Mouse (Mus musculus): Measurements from ENCODE around the gene Mto1. TPM values are rescaled to one million over a fixed set of nuclear protein-coding genes. Genes with fewer than 3 reads are reported as not detected.

Gene Mto1
- polyA plus RNA-seq, 1 experiment from 2014 or later: 22.1 TPM

DNA sequence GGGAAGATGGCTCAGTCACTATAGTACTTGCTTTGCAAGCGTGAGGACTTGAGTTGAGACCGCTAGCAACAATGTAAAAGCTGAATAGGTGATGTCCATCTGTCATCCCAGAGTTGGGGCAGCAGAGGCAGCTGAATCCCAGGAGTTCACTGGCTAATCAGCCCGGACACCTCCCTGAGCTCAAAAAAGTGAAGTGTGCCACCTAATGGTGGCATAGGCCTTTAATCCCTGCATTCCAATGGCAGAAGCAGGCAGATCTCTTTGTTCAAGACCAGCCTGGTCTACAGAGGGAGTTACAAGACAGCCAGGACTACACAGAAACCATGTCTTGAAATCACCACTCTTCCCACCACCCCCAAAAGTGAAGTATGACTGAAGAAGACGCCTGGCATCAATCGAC is 15.5 kb upstream of the Mto1 start:
- no peak overlapping the region for H3K27ac ChIP-seq (replicated peaks; ENCODE audit: low read depth, low read length)
- no peak overlapping the region for H3K4me3 ChIP-seq (ENCODE audit: low read depth, low read length)
- H3K4me2 ChIP-seq (ENCODE audit: low read depth, low read length): no peak overlapping the region
- H3K36me3 ChIP-seq (ENCODE audit: control insufficient read depth, insufficient read depth, low read length): no peaks in the 10 kb centered on the region
- H3K4me1 ChIP-seq (ENCODE audit: control insufficient read depth, insufficient read depth, low read length): no peaks in the 10 kb centered on the region
- DNase-seq (ENCODE audit: low spot score) (no peak), ATAC-seq (ENCODE audit: low read depth) (no peak)
- no peak overlapping the region for H3K9ac ChIP-seq (ENCODE audit: low read depth, low read length)
- whole genome bisulfite sequencing: 84% methylated on average over 5 of the region's 5 CpGs
- H3K27me3 ChIP-seq (replicated peaks; ENCODE audit: control insufficient read depth, insufficient read depth, low read length): no peaks in the 10 kb centered on the region
- H3K9me3 ChIP-seq (ENCODE audit: control insufficient read depth, low read length): no peaks in the 10 kb centered on the region

DNA sequence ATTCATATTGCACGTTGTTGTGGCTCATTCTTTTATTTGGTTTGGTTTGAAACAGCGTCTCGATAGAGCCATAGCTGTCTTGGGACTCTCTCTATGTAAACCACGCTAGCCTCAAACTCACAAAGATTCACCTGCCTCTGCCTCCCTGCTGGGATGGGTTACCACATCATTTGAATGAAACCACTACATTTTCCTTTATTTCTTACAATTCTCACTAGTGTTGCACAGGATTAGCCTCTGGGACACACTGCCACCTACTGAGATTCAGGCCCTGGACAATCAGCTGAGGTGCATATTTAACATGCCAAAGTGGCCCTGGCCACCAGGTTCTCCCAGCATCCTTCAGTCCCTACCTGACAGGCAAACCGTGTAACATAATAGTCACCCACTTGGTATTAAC is 8.6 kb upstream of the Mto1 start:
- 66% methylated on average over 5 of the region's 5 CpGs for WGBS
- H3K36me3 ChIP-seq (ENCODE audit: control insufficient read depth, insufficient read depth, low read length): no peaks in the 10 kb centered on the region
- no peak overlapping the region for H3K9ac ChIP-seq (ENCODE audit: low read depth, low read length)
- peaks cover 6% of the 10 kb centered on the region; the same call in 1 of the 2 replicates for H3K4me1 ChIP-seq (ENCODE audit: control insufficient read depth, insufficient read depth, low read length)
- ATAC-seq (ENCODE audit: low read depth): no peak
- no peak overlapping the region for H3K4me3 ChIP-seq (ENCODE audit: low read depth, low read length)
- H3K4me2 ChIP-seq (ENCODE audit: low read depth, low read length): no peak overlapping the region
- no peak overlapping the region for H3K27ac ChIP-seq (replicated peaks; ENCODE audit: low read depth, low read length)
- H3K9me3 ChIP-seq (ENCODE audit: control insufficient read depth, low read length): no peaks in the 10 kb centered on the region
- peaks cover 49% of the 10 kb centered on the region for H3K27me3 ChIP-seq (replicated peaks; ENCODE audit: control insufficient read depth, insufficient read depth, low read length)
- no peak for DNase-seq (ENCODE audit: low spot score)

DNA sequence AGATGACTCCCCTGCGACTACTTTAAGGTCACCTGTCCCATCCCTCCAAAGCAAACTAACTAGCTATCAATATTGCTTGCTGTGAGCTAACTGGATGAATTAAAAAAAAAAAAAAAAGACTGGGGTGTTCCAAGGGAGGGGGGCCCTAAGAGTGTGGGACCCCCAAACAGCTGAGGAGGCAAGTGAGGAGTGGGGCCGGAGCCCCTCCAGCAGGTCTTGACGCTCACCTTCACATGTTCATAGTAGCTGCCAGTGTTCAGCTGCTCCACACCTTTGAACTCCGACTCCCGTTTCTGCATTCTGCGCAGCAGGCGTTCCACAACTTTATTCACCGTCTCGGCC is 5.8 kb upstream of the Mto1 start:
- WGBS: under 1% methylated on average over 9 of the region's 9 CpGs
- Histone ChIP-seq H3K4me1 (ENCODE audit: control insufficient read depth, insufficient read depth, low read length) (peaks cover 6% of the 10 kb centered on the region; the same call in 1 of the 2 replicates), H3K9me3 (ENCODE audit: control insufficient read depth, low read length) (no peaks in the 10 kb centered on the region), H3K9ac (ENCODE audit: low read depth, low read length) (peak overlapping the region; percentile 68), H3K27me3 (replicated peaks; ENCODE audit: control insufficient read depth, insufficient read depth, low read length) (peaks cover 70% of the 10 kb centered on the region), H3K4me2 (ENCODE audit: low read depth, low read length) (peak overlapping the region; percentile 86), H3K4me3 (ENCODE audit: low read depth, low read length) (peak overlapping the region; percentile 59), H3K27ac (replicated peaks; ENCODE audit: low read depth, low read length) (no peak overlapping the region), H3K36me3 (ENCODE audit: control insufficient read depth, insufficient read depth, low read length) (no peaks in the 10 kb centered on the region)
- DNase-seq (ENCODE audit: low spot score) (peak; percentile 14), ATAC-seq (ENCODE audit: low read depth) (peak; percentile 23; the same call in 1 of the 2 replicates)

DNA sequence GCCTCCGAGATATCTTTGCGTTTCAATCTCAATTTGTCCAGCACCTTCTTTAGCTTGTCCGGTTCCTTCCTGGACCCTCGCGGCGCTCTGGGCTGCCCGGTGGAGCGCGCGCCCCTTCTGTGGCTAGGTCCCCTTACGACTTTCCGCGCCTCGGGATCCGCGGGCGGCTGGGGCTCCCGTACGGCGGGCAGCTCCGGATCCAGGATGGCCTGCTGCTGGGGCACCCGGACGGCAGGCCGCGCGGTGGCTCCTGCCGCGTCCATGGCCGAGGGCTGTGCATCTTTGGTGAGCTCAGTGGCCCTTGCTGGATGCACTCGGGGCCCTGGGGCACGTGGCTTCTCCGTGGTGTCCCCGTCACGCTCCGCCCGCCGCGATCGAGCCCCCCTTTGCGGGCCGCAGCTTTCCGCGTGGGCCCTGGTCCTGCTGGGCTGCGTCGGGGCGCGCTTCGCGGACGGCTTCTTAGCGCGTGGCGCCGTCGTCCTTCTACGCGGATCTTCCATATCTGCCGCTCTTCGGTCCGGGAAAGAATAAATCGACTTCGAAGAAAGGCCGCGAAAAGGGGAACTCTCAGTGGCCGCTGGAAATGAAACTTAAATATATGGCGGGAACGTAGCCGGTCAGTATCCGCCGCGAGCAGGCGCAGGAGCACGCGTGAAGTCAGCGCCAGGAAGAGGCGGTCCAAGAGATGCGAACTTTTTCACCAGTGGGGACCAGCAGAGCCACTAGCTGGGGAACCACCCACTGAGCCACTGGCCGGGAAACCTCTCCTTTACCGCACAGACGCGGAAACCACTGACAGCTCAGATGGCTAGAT is 5.2 kb upstream of the Mto1 start, which contains the start of gene Cgas:
TSS of gene Cgas (minus strand) at position 659 of the 814 bp plus-strand sequence.
- under 1% methylated on average over 66 of the region's 81 CpGs for WGBS
- DNase-seq (ENCODE audit: low spot score): peak; percentile 77
- peaks cover 6% of the 10 kb centered on the region; the same call in 1 of the 2 replicates for H3K4me1 ChIP-seq (ENCODE audit: control insufficient read depth, insufficient read depth, low read length)

DNA sequence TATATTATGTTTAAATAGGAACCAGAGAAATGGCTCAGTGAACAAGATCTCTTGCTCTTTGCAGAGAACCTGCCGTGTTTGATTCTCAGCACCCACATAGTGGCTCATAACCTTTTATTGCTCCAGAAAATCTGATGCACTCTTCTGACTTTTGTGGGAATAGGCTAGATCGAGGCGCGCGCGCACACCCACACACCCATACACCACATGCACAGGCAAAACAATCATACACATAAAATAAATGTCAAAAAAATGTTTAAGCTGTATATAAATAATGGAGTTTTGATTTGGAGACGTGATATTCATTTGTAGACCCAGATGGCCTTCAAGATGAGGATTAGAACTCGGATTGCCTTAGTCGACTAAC is 419 bp upstream of the Mto1 start:
- WGBS: 33% methylated on average over 9 of the region's 9 CpGs
- Histone ChIP-seq H3K27ac (replicated peaks; ENCODE audit: low read depth, low read length) (no peak overlapping the region), H3K4me1 (ENCODE audit: control insufficient read depth, insufficient read depth, low read length) (peaks cover 6% of the 10 kb centered on the region), H3K4me3 (ENCODE audit: low read depth, low read length) (peak overlapping the region; percentile 98), H3K36me3 (ENCODE audit: control insufficient read depth, insufficient read depth, low read length) (peaks cover 17% of the 10 kb centered on the region), H3K9me3 (ENCODE audit: control insufficient read depth, low read length) (no peaks in the 10 kb centered on the region), H3K27me3 (replicated peaks; ENCODE audit: control insufficient read depth, insufficient read depth, low read length) (peaks cover 39% of the 10 kb centered on the region), H3K9ac (ENCODE audit: low read depth, low read length) (peak overlapping the region; percentile 91), H3K4me2 (ENCODE audit: low read depth, low read length) (peak overlapping the region; percentile 58)
- DNase-seq (ENCODE audit: low spot score) (no peak), ATAC-seq (ENCODE audit: low read depth) (peak; percentile 34; the same call in 1 of the 2 replicates)

More for the DNA sequence above, 5.2 kb upstream of the Mto1 start, which contains the start of gene Cgas:
- peak; percentile 53 for ATAC-seq (ENCODE audit: low read depth)
- H3K36me3 ChIP-seq (ENCODE audit: control insufficient read depth, insufficient read depth, low read length): no peaks in the 10 kb centered on the region
- peak within 1 kb of the TSS; percentile 68 for H3K9ac ChIP-seq (ENCODE audit: low read depth, low read length)
- H3K9me3 ChIP-seq (ENCODE audit: control insufficient read depth, low read length): no peaks in the 10 kb centered on the region
- peaks cover 70% of the 10 kb centered on the region for H3K27me3 ChIP-seq (replicated peaks; ENCODE audit: control insufficient read depth, insufficient read depth, low read length)
- peak within 1 kb of the TSS; percentile 86 for H3K4me2 ChIP-seq (ENCODE audit: low read depth, low read length)
- peak within 1 kb of the TSS; percentile 59 for H3K4me3 ChIP-seq (ENCODE audit: low read depth, low read length)
- no peak within 1 kb of the TSS for H3K27ac ChIP-seq (replicated peaks; ENCODE audit: low read depth, low read length)

DNA sequence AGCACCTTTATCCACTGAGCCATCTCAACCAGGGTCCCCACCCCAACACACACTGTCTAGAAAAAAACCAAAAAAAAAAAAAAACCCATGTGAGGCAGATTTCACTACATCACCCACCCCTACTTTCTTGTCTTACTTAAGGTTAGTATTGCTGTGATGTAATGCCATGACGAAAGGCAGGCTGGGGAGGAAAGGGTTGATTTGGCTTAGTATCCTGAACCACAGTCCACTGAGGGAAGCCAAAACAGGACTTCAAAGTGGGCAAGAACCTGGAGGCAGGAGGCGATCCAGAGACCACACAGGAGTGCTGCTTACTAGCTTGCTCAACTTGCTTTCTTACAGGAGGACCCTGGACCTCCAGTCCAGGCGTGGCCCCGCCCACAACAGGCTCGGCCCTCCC is 2.4 kb downstream of the Mto1 start:
- WGBS: 70% methylated on average over 3 of the region's 5 CpGs
- no peak overlapping the region for H3K27ac ChIP-seq (replicated peaks; ENCODE audit: low read depth, low read length)

DNA sequence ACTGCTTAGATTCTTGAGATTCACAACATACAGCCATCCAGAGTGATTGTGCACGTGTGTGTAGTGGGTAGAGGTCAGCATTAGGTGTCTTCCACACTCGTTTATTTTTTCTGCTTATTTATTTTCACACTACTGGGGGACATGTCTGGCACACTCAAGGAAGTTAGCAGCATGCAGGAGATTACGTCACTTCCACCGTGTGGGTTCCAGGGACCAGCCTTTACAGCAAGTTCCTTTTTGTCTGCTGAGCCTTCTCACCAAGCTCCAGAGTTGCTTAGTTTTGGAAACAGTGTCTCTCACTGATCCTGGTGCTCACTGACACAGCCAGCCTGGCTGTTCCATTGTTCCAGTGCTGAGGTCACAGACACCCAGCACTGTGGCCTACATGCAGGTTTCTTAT is 3.4 kb downstream of the Mto1 start:
- Histone ChIP-seq H3K4me2 (ENCODE audit: low read depth, low read length) (no peak overlapping the region), H3K9ac (ENCODE audit: low read depth, low read length) (no peak overlapping the region), H3K9me3 (ENCODE audit: control insufficient read depth, low read length) (no peaks in the 10 kb centered on the region), H3K27me3 (replicated peaks; ENCODE audit: control insufficient read depth, insufficient read depth, low read length) (peaks cover 4% of the 10 kb centered on the region; the same call in 1 of the 2 replicates), H3K36me3 (ENCODE audit: control insufficient read depth, insufficient read depth, low read length) (peaks cover 37% of the 10 kb centered on the region), H3K4me1 (ENCODE audit: control insufficient read depth, insufficient read depth, low read length) (peaks cover 5% of the 10 kb centered on the region), H3K27ac (replicated peaks; ENCODE audit: low read depth, low read length) (no peak overlapping the region), H3K4me3 (ENCODE audit: low read depth, low read length) (no peak overlapping the region)
- DNase-seq (ENCODE audit: low spot score): no peak
- 84% methylated on average over 4 of the region's 4 CpGs for WGBS
- ATAC-seq (ENCODE audit: low read depth): no peak

More for the DNA sequence above, 2.4 kb downstream of the Mto1 start:
- H3K4me2 ChIP-seq (ENCODE audit: low read depth, low read length): no peak overlapping the region
- DNase-seq (ENCODE audit: low spot score) (no peak), ATAC-seq (ENCODE audit: low read depth) (no peak)
- no peak overlapping the region for H3K4me3 ChIP-seq (ENCODE audit: low read depth, low read length)
- peaks cover 37% of the 10 kb centered on the region for H3K36me3 ChIP-seq (ENCODE audit: control insufficient read depth, insufficient read depth, low read length)
- peaks cover 14% of the 10 kb centered on the region; the same call in 1 of the 2 replicates for H3K27me3 ChIP-seq (replicated peaks; ENCODE audit: control insufficient read depth, insufficient read depth, low read length)
- H3K9me3 ChIP-seq (ENCODE audit: control insufficient read depth, low read length): no peaks in the 10 kb centered on the region
- peaks cover 5% of the 10 kb centered on the region for H3K4me1 ChIP-seq (ENCODE audit: control insufficient read depth, insufficient read depth, low read length)
- no peak overlapping the region for H3K9ac ChIP-seq (ENCODE audit: low read depth, low read length)

DNA sequence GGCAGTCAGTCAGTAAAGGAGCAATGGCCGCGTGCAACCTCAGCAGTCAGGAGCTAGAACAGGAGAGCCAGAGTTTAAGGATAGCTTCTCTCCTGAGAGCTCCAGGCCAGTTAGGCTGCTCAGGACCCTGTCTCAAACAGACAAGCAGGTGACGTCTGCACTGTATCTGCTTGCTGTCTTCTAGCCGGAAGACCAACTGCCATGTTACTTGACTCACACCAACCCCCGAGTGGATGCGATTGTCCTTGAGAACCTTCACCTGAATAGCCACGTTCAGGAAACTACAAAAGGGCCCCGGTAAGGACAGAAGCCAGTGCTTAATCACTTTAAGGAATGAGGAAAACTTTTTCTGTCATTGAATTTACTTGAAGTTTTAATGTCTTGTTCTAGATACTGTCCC is 9.0 kb downstream of the Mto1 start:
- DNase-seq (ENCODE audit: low spot score) (no peak), ATAC-seq (ENCODE audit: low read depth) (no peak)
- WGBS: 90% methylated on average over 8 of the region's 8 CpGs
- Histone ChIP-seq H3K9ac (ENCODE audit: low read depth, low read length) (no peak overlapping the region), H3K4me3 (ENCODE audit: low read depth, low read length) (no peak overlapping the region), H3K27me3 (replicated peaks; ENCODE audit: control insufficient read depth, insufficient read depth, low read length) (no peaks in the 10 kb centered on the region), H3K27ac (replicated peaks; ENCODE audit: low read depth, low read length) (no peak overlapping the region), H3K4me1 (ENCODE audit: control insufficient read depth, insufficient read depth, low read length) (no peaks in the 10 kb centered on the region), H3K4me2 (ENCODE audit: low read depth, low read length) (no peak overlapping the region), H3K36me3 (ENCODE audit: control insufficient read depth, insufficient read depth, low read length) (peaks cover 72% of the 10 kb centered on the region), H3K9me3 (ENCODE audit: control insufficient read depth, low read length) (no peaks in the 10 kb centered on the region)

DNA sequence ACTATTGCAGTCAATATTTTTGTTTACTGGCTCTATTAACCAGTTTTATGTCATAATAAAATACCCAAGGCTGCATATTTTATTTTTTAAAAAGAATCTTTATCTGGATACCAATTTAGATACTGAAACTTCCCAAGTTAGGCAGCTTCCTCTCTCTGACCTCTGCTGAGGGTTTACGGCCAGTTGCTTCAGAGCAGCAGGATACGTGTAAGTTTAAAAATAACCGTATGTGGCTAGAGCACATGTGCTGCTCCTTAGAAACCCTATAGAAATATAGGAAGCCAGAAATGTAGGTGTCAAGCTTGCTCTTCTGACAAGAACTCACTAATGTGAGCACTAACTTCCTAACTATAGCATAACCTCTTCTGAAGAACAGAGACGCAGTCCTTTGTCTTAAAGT is 15.3 kb downstream of the Mto1 start:
- Histone ChIP-seq H3K4me2 (ENCODE audit: low read depth, low read length) (no peak overlapping the region), H3K4me3 (ENCODE audit: low read depth, low read length) (no peak overlapping the region), H3K9me3 (ENCODE audit: control insufficient read depth, low read length) (no peaks in the 10 kb centered on the region), H3K27ac (replicated peaks; ENCODE audit: low read depth, low read length) (no peak overlapping the region), H3K4me1 (ENCODE audit: control insufficient read depth, insufficient read depth, low read length) (no peaks in the 10 kb centered on the region), H3K9ac (ENCODE audit: low read depth, low read length) (no peak overlapping the region), H3K36me3 (ENCODE audit: control insufficient read depth, insufficient read depth, low read length) (peaks cover 90% of the 10 kb centered on the region), H3K27me3 (replicated peaks; ENCODE audit: control insufficient read depth, insufficient read depth, low read length) (no peaks in the 10 kb centered on the region)
- DNase-seq (ENCODE audit: low spot score): no peak
- 84% methylated on average over 4 of the region's 4 CpGs for WGBS
- ATAC-seq (ENCODE audit: low read depth): no peak

Data from embryonic facial prominence, embryonic 14.5 days (tissue).